Mouse (Mus musculus) CH12.LX (cell line): ENCODE results near the gene Vav1.

Experiments used
- CTCF ChIP-seq, 2 experiments: IDR thresholded peaks in 1 of 2; conservative IDR thresholded peaks in 1 of 2; 2 replicates each; pipeline ENCODE4 v1.5.1; 2011 to 2012; ENCODE audit warnings: low read depth in 2 of 2, low read length in 2 of 2, improper control_type of control experiment in 1 of 2, inconsistent platforms in 1 of 2, mild to moderate bottlenecking in 1 of 2, moderate library complexity in 1 of 2
- ELF1 ChIP-seq: IDR thresholded peaks from 2 replicates; pipeline ENCODE4 v1.6.1; 2014; ENCODE audit warnings: low read depth, mild to moderate bottlenecking, inconsistent platforms, low read length, improper control_type of control experiment
- EP300 ChIP-seq: IDR thresholded peaks from 2 replicates; pipeline ENCODE4 v1.6.1; 2011; ENCODE audit warnings: low read length, improper control_type of control experiment
- ETS1 ChIP-seq: conservative IDR thresholded peaks from 2 replicates; pipeline ENCODE4 v1.6.1; 2012; ENCODE audit warnings: low read depth, mild to moderate bottlenecking, inconsistent platforms, low read length, improper control_type of control experiment, moderate library complexity
- MAFK ChIP-seq: IDR thresholded peaks from 2 replicates; pipeline ENCODE4 v1.6.1; 2011; ENCODE audit warnings: low read length, improper control_type of control experiment; ENCODE audit not compliant: insufficient replicate concordance
- MAX ChIP-seq: IDR thresholded peaks from 2 replicates; pipeline ENCODE4 v1.6.1; 2011; ENCODE audit warnings: low read length, improper control_type of control experiment
- MEF2A ChIP-seq: IDR thresholded peaks from 2 replicates; pipeline ENCODE4 v1.6.1; 2014; ENCODE audit warnings: low read depth, mild to moderate bottlenecking, inconsistent platforms, low read length, improper control_type of control experiment, borderline replicate concordance
- NELFE ChIP-seq: IDR thresholded peaks from 2 replicates; pipeline ENCODE4 v1.6.1; 2011; ENCODE audit warnings: low read depth, low read length, improper control_type of control experiment
- POLR2A ChIP-seq: IDR thresholded peaks from 2 replicates; pipeline ENCODE4 v1.6.1; 2011; ENCODE audit warnings: low read depth, mild to moderate bottlenecking, improper control_type of control experiment, low read length
- POLR2AphosphoS2 ChIP-seq: IDR thresholded peaks from 2 replicates; pipeline ENCODE4 v1.6.1; 2011; ENCODE audit warnings: low read depth, low read length, improper control_type of control experiment
- SMC3 ChIP-seq: IDR thresholded peaks from 2 replicates; pipeline ENCODE4 v1.6.1; 2011; ENCODE audit warnings: low read depth, low read length, improper control_type of control experiment
- TCF12 ChIP-seq: IDR thresholded peaks from 2 replicates; pipeline ENCODE4 v1.6.1; 2014; ENCODE audit warnings: low read depth, mild to moderate bottlenecking, inconsistent platforms, low read length, improper control_type of control experiment
- USF2 ChIP-seq: conservative IDR thresholded peaks from 2 replicates; pipeline ENCODE4 v1.6.1; 2011; ENCODE audit warnings: low read depth, low read length, improper control_type of control experiment

DNA sequence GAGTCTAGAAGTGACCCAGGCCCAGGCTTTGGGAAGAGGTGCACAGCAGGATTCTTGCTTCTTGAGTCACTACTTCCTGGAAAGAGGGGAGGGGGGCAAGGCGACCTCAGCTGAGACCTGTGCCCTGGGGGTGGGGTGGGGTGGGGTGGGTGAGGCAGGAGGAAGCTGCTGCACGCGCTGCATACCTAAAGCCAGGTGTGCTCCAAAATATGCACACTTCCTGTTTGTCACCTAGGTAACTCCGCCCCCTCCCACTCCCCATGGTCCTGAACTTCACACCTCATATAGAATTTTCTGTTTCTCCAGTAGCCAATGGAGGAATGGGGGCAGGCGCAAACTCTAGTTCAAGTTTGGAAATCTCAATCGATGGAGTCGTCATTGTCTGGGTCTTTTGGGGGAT, 5.1 kb upstream of the Vav1 start:
- TF ChIP-seq POLR2A = no peak
- TF ChIP-seq POLR2AphosphoS2 = no peak
- TF ChIP-seq CTCF (conservative IDR thresholded peaks at IDR 0.05 in 1 of 2, IDR thresholded peaks at IDR 0.05 in 1 of 2; ENCODE audit: low read depth in 2 of 2, low read length in 2 of 2) = no peak
- no peak for TF ChIP-seq MEF2A
- no peak for TF ChIP-seq EP300
- TF ChIP-seq TCF12 = no peak
- no peak for TF ChIP-seq MAX
- no peak for TF ChIP-seq SMC3
- no peak for TF ChIP-seq NELFE
- TF ChIP-seq MAFK = no peak
- no peak for TF ChIP-seq ELF1
- TF ChIP-seq ETS1 = no peak
- TF ChIP-seq USF2 = no peak
